In genomic region chr5:125404536-125404902, GRCm38 (mm10) we compare ENCODE assay signal across 8 mouse cellular contexts. TPM values are rescaled to one million over a fixed set of nuclear protein-coding genes. Genes with fewer than 3 reads are reported as not detected.
DNase-seq lines count a peak whose midpoint lies in the region; ATAC-seq and TF ChIP-seq lines count a peak whose summit lies in the region.

No protein-coding gene starts in this region.

- 4% methylated on average over 7 of the region's 7 CpGs for WGBS in heart, embryonic 11.5 days (ENCODE audit: insufficient replicate concordance)
- under 1% methylated on average over 7 of the region's 7 CpGs for WGBS in forebrain, embryonic 14.5 days
- WGBS in liver, embryonic 15.5 days (ENCODE audit: insufficient replicate concordance) = under 1% methylated on average over 7 of the region's 7 CpGs

- H3K36me3 ChIP-seq in heart, embryonic 11.5 days (ENCODE audit: control insufficient read depth, insufficient read depth, low read length) = no peaks in the 10 kb centered on the region
- no peaks in the 10 kb centered on the region for H3K36me3 ChIP-seq in ES-E14 (ENCODE audit: control insufficient read depth, insufficient read depth, low read length, poor library complexity, severe bottlenecking)
- H3K36me3 ChIP-seq in forebrain, embryonic 14.5 days (ENCODE audit: control insufficient read depth, insufficient read depth, low read length) = no peaks in the 10 kb centered on the region
- no peaks in the 10 kb centered on the region for H3K36me3 ChIP-seq in liver, embryonic 15.5 days (replicated peaks)

- H3K4me1 ChIP-seq in heart, embryonic 11.5 days (ENCODE audit: control insufficient read depth, insufficient read depth, low read length) = peaks cover 4% of the 10 kb centered on the region
- H3K4me1 ChIP-seq in ES-E14 (ENCODE audit: control insufficient read depth in 2 of 2, insufficient read depth in 2 of 2, low read length in 2 of 2, poor library complexity in 1 of 2) = peaks cover 0 to 19% of the 10 kb centered on the region in 2 experiments; a peak in 1 of 4 replicates
- 0 out of 2 replicates have a peak, but pooled peaks cover 7% of the 10 kb centered on the region for H3K4me1 ChIP-seq in forebrain, embryonic 14.5 days (ENCODE audit: control insufficient read depth, insufficient read depth, low read length)
- H3K4me1 ChIP-seq in liver, embryonic 15.5 days (replicated peaks) = peaks cover 58% of the 10 kb centered on the region

- no peak for DNase-seq in heart, postnatal 36 days
- DNase-seq in ES-E14 (ENCODE audit: low read depth, low spot score) = no peak
- peak; percentile 51 for DNase-seq in forebrain, embryonic 14.5 days (ENCODE audit: low spot score)
- DNase-seq in left cerebral cortex, adult 11 months (ENCODE audit: low spot score) = no peak
- DNase-seq in urinary bladder, postnatal 4 days (ENCODE audit: low spot score in 2 of 2) = no peak

- H3K4me2 ChIP-seq in heart, embryonic 11.5 days = peak overlapping the region; percentile 85
- peak overlapping the region; percentile 49 for H3K4me2 ChIP-seq in forebrain, embryonic 14.5 days (ENCODE audit: low read length)
- H3K4me2 ChIP-seq in liver, embryonic 15.5 days = peak overlapping the region; percentile 96

- H3K9me3 ChIP-seq in heart, embryonic 11.5 days (replicated peaks; ENCODE audit: control insufficient read depth, low read length) = no peaks in the 10 kb centered on the region
- H3K9me3 ChIP-seq in ES-E14 (ENCODE audit: control insufficient read depth, insufficient read depth, low read depth, low read length) = no peaks in the 10 kb centered on the region
- H3K9me3 ChIP-seq in forebrain, embryonic 14.5 days (replicated peaks; ENCODE audit: control insufficient read depth, low read length) = no peaks in the 10 kb centered on the region
- no peaks in the 10 kb centered on the region for H3K9me3 ChIP-seq in liver, embryonic 15.5 days (replicated peaks)

- peak overlapping the region; percentile 70 for H3K4me3 ChIP-seq in heart, embryonic 11.5 days (ENCODE audit: low read depth, low read length)
- H3K4me3 ChIP-seq in ES-E14 (ENCODE audit: insufficient read depth in 1 of 2, low read depth in 1 of 2, low read length in 2 of 2, poor library complexity in 1 of 2, severe bottlenecking in 1 of 2) = peak overlapping the region; percentile 73 to 83
- peak overlapping the region; percentile 48 for H3K4me3 ChIP-seq in forebrain, embryonic 14.5 days (ENCODE audit: low read depth, low read length)
- peak overlapping the region; percentile 65 for H3K4me3 ChIP-seq in liver, embryonic 15.5 days (replicated peaks)

- no peaks in the 10 kb centered on the region for H3K27me3 ChIP-seq in heart, embryonic 11.5 days (ENCODE audit: control insufficient read depth, insufficient read depth, low read length)
- H3K27me3 ChIP-seq in forebrain, embryonic 14.5 days (replicated peaks; ENCODE audit: control insufficient read depth, insufficient read depth, low read length) = no peaks in the 10 kb centered on the region
- H3K27me3 ChIP-seq in liver, embryonic 15.5 days = peaks cover 27% of the 10 kb centered on the region

- peak overlapping the region; percentile 84 for H3K27ac ChIP-seq in heart, embryonic 11.5 days (ENCODE audit: low read depth, low read length)
- no peak overlapping the region for H3K27ac ChIP-seq in ES-E14 (ENCODE audit: insufficient read depth, low read depth, low read length, poor library complexity, severe bottlenecking)
- H3K27ac ChIP-seq in forebrain, embryonic 14.5 days (ENCODE audit: low read depth, low read length) = peak overlapping the region; percentile 87
- peak overlapping the region; percentile 88 for H3K27ac ChIP-seq in liver, embryonic 15.5 days (replicated peaks)

- ATAC-seq in heart, embryonic 11.5 days (replicated peaks; ENCODE audit: insufficient number of reproducible peaks, low FRiP score, low TSS enrichment) = no peak
- no peak for ATAC-seq in forebrain, embryonic 14.5 days
- no peak for ATAC-seq in liver, embryonic 15.5 days (ENCODE audit: insufficient read depth)
- ATAC-seq in activated CD4-positive, CD25-positive, alpha-beta regulatory T cell, adult 4 months = no peak

- intact Hi-C loops in heart, postnatal 36 days (cut with DNase I) = loop anchor here (2.0 kb wide), 1 partner anchor 16 kb away; the partner anchor contains the start of gene Gm10382

- peak overlapping the region; percentile 69 for H3K9ac ChIP-seq in heart, embryonic 11.5 days (ENCODE audit: low read depth, low read length)
- peak overlapping the region; percentile 70 for H3K9ac ChIP-seq in ES-E14 (ENCODE audit: insufficient read depth, low read depth, low read length, poor library complexity, severe bottlenecking)
- peak overlapping the region; percentile 62 for H3K9ac ChIP-seq in forebrain, embryonic 14.5 days (ENCODE audit: low read length)
- H3K9ac ChIP-seq in liver, embryonic 15.5 days = peak overlapping the region; percentile 70

- in situ Hi-C loops in ES-E14 (cut with MboI; ENCODE audit: low sequenced_read_pairs in 2 of 2, unreplicated experiment in 2 of 2) = no loop called here

TF ChIP-seq in ES-E14, 5 proteins besides CTCF, POLR2A, EP300 and RAD21:
- no peak for TF ChIP-seq HCFC1 (IDR thresholded peaks at IDR 0.05; ENCODE audit: borderline replicate concordance, insufficient read depth, low read length)
- TF ChIP-seq CHD2 (IDR thresholded peaks at IDR 0.05; ENCODE audit: low read depth, low read length) = no peak
- TF ChIP-seq ZNF384 (IDR thresholded peaks at IDR 0.05; ENCODE audit: low read depth, low read length) = no peak
- TF ChIP-seq ZC3H11A (IDR thresholded peaks at IDR 0.05; ENCODE audit: borderline replicate concordance, low read depth, low read length) = no peak
- TF ChIP-seq MAFK (IDR thresholded peaks at IDR 0.05; ENCODE audit: insufficient read depth, low read depth, low read length) = no peak

RNA-seq across cellular contexts. Expression of gene Ubc, which starts 14.5 kb away (rescaled TPM):
- 833 and 922 TPM in 2 replicates for polyA plus RNA-seq in heart, embryonic 11.5 days (2014; fragmentation: Nextera tagmentation; extraction: Ambion mirVana)
- 1,000 to 10,000 TPM in 1 of 2 experiments, 100 to 1,000 TPM in 1; 856 to 1,567 TPM for total RNA-seq in heart, postnatal 36 days (2021)
- 1,120 and 1,195 TPM in 2 replicates for total RNA-seq in ES-E14 (2012; rRNA removed)
- polyA plus RNA-seq in forebrain, embryonic 14.5 days (2014; fragmentation: Nextera tagmentation; extraction: Ambion mirVana) = 981 and 1,199 TPM in 2 replicates
- polyA plus RNA-seq in liver, embryonic 15.5 days (2015; fragmentation: Nextera tagmentation; extraction: Ambion mirVana) = 563 and 623 TPM in 2 replicates
- polyA plus RNA-seq in activated CD4-positive, CD25-positive, alpha-beta regulatory T cell, adult 4 months (2017; shearing (Covaris generic)) = 1,000 to 10,000 TPM in 1 of 2 experiments, 100 to 1,000 TPM in 1; 706 to 1,210 TPM

RNA-seq across cellular contexts. Expression of gene Gm10382, which starts 15.4 kb away (rescaled TPM):
- polyA plus RNA-seq in heart, embryonic 11.5 days (2014; fragmentation: Nextera tagmentation; extraction: Ambion mirVana) = 0.42 TPM in 1 of 2 replicates, not detected in the other
- not detected for total RNA-seq in heart, postnatal 36 days (2021)
- total RNA-seq in ES-E14 (2012; rRNA removed) = 0.98 and 1.6 TPM in 2 replicates
- 0.33 TPM in 1 of 2 replicates, not detected in the other for polyA plus RNA-seq in forebrain, embryonic 14.5 days (2014; fragmentation: Nextera tagmentation; extraction: Ambion mirVana)
- polyA plus RNA-seq in liver, embryonic 15.5 days (2015; fragmentation: Nextera tagmentation; extraction: Ambion mirVana) = 0.31 and 0.35 TPM in 2 replicates
- polyA plus RNA-seq in activated CD4-positive, CD25-positive, alpha-beta regulatory T cell, adult 4 months (2017; shearing (Covaris generic)) = 1 to 10 TPM in 1 of 2 experiments, under 1 TPM in 1; 0.68 to 1.1 TPM

RNA-seq across cellular contexts. Expression of gene Dhx37, which starts 29.4 kb away (rescaled TPM):
- 9.9 and 10.6 TPM in 2 replicates for polyA plus RNA-seq in heart, embryonic 11.5 days (2014; fragmentation: Nextera tagmentation; extraction: Ambion mirVana)
- 10 to 100 TPM; 11.4 to 11.7 TPM for total RNA-seq in heart, postnatal 36 days (2021)
- 24.7 and 26.3 TPM in 2 replicates for total RNA-seq in ES-E14 (2012; rRNA removed)
- polyA plus RNA-seq in forebrain, embryonic 14.5 days (2014; fragmentation: Nextera tagmentation; extraction: Ambion mirVana) = 4.7 and 7.0 TPM in 2 replicates
- 4.8 and 4.9 TPM in 2 replicates for polyA plus RNA-seq in liver, embryonic 15.5 days (2015; fragmentation: Nextera tagmentation; extraction: Ambion mirVana)
- polyA plus RNA-seq in activated CD4-positive, CD25-positive, alpha-beta regulatory T cell, adult 4 months (2017; shearing (Covaris generic)) = 10 to 100 TPM in 1 of 2 experiments, 1 to 10 TPM in 1; 6.1 to 13.8 TPM

RNA-seq across cellular contexts. Expression of gene Bri3bp, which starts 36.8 kb away (rescaled TPM):
- 30.8 and 32.7 TPM in 2 replicates for polyA plus RNA-seq in heart, embryonic 11.5 days (2014; fragmentation: Nextera tagmentation; extraction: Ambion mirVana)
- 10 to 100 TPM; 45.4 to 54.6 TPM for total RNA-seq in heart, postnatal 36 days (2021)
- total RNA-seq in ES-E14 (2012; rRNA removed) = 52.7 and 80.5 TPM in 2 replicates
- 26.0 and 29.1 TPM in 2 replicates for polyA plus RNA-seq in forebrain, embryonic 14.5 days (2014; fragmentation: Nextera tagmentation; extraction: Ambion mirVana)
- 23.5 and 25.8 TPM in 2 replicates for polyA plus RNA-seq in liver, embryonic 15.5 days (2015; fragmentation: Nextera tagmentation; extraction: Ambion mirVana)
- polyA plus RNA-seq in activated CD4-positive, CD25-positive, alpha-beta regulatory T cell, adult 4 months (2017; shearing (Covaris generic)) = 10 to 100 TPM; 13.7 to 14.3 TPM
